In genomic region chr5:130448931-130449856, GRCm38 (mm10) we compare ENCODE assay signal across 9 mouse cellular contexts.
DNase-seq lines count a peak whose midpoint lies in the region; ATAC-seq lines count a peak whose summit lies in the region.
"Had no signal": no experiment of that assay in that cellular context is flagged by ENCODE, and none has a peak within 500 bp of the region (broad histone marks: within the 10 kb centered on the region; RNA-seq: fewer than 3 reads in every experiment).

No protein-coding gene starts in this region.

- peaks cover 78% of the 10 kb centered on the region for H3K27me3 ChIP-seq in limb, embryonic 10.5 days (ENCODE audit: low read depth, poor library complexity, severe bottlenecking)

- peak overlapping the region; percentile 50; the same call in 1 of the 2 replicates for H3K27ac ChIP-seq in limb, embryonic 10.5 days
- H3K27ac ChIP-seq: liver, embryonic 15.5 days had no signal

- no peak for ATAC-seq in erythroblast, adult 5-6 weeks (replicated peaks; ENCODE audit: low FRiP score, poor library complexity, severe bottlenecking)

- H3K4me3 ChIP-seq in limb, embryonic 10.5 days = peak overlapping the region; percentile 61
- H3K4me3 ChIP-seq: liver, embryonic 15.5 days had no signal

- H3K4me1 ChIP-seq in limb, embryonic 10.5 days = peaks cover 21% of the 10 kb centered on the region
- H3K4me1 ChIP-seq: liver, embryonic 15.5 days had no signal

- no peaks in the 10 kb centered on the region for H3K9me3 ChIP-seq in limb, embryonic 10.5 days (replicated peaks)
- H3K9me3 ChIP-seq: liver, embryonic 15.5 days had no signal

- peak; percentile 65 to 80 for DNase-seq in left cerebral cortex, adult 18-20 months (ENCODE audit: low spot score in 2 of 2)
- no peak for DNase-seq in left cerebral cortex, adult 11 months (ENCODE audit: low spot score)
- peak; percentile 63 to 66 for DNase-seq in cerebellum, postnatal 10 days
- DNase-seq in frontal cortex, postnatal 36 days (ENCODE audit: low spot score in 2 of 2) = peak; percentile 65 to 76
- DNase-seq in limb, embryonic 10.5 days (ENCODE audit: low spot score) = peak; percentile 59
- peak; percentile 68 to 75 for DNase-seq in right cerebral cortex, adult 2 months (ENCODE audit: low spot score in 2 of 2)
- no peak for DNase-seq in yolk sac, embryonic 10.5 days (ENCODE audit: low spot score)

- 1% methylated on average over 77 of the region's 77 CpGs for WGBS in limb, embryonic 10.5 days

- no peaks in the 10 kb centered on the region for H3K36me3 ChIP-seq in limb, embryonic 10.5 days
- H3K36me3 ChIP-seq: liver, embryonic 15.5 days had no signal

Comparison
In these comparisons a context has a peak if more than half of its experiments do, and no peak if none do; other contexts are left out.
1. DNase-seq: peak in left cerebral cortex, adult 18-20 months (2 of 2), cerebellum, postnatal 10 days (2 of 2), frontal cortex, postnatal 36 days (2 of 2), limb, embryonic 10.5 days (single experiment) and right cerebral cortex, adult 2 months (2 of 2); none in left cerebral cortex, adult 11 months (single experiment) and yolk sac, embryonic 10.5 days (single experiment).